Mouse (Mus musculus) hindbrain, embryonic 13.5 days (tissue): Measurements from ENCODE around the gene B4galnt3. TPM values are rescaled to one million over a fixed set of nuclear protein-coding genes. Genes with fewer than 3 reads are reported as not detected.

ENCODE experiments used
- ATAC-seq: fragments of 200-750 bp; cut with Nextera tagmentation; 2 replicates; pipeline ENCODE4 v1.8.0; 2017; ENCODE audit warnings: moderate TSS enrichment; ENCODE audit not compliant: low FRiP score
- H3K27ac ChIP-seq: fragments of 300-500 bp; sonication (generic); 2 replicates; pipeline ENCODE4 v1.5.1; 2015; ENCODE audit warnings: inconsistent platforms, mild to moderate bottlenecking, moderate library complexity
- H3K27me3 ChIP-seq: fragments of 300-500 bp; sonication (generic); 2 replicates; pipeline ENCODE4 v1.6.1; 2015; ENCODE audit warnings: mild to moderate bottlenecking, inconsistent platforms
- H3K36me3 ChIP-seq: fragments of 300-500 bp; sonication (generic); 2 replicates; pipeline ENCODE4 v1.6.1; 2015; ENCODE audit warnings: mild to moderate bottlenecking, inconsistent platforms
- H3K4me1 ChIP-seq: fragments of 300-500 bp; sonication (generic); replicated peaks from 2 replicates; pipeline ENCODE4 v1.6.1; 2015; ENCODE audit warnings: inconsistent platforms
- H3K4me2 ChIP-seq: fragments of 300-500 bp; sonication (generic); 2 replicates; pipeline ENCODE4 v1.6.1; 2015; ENCODE audit warnings: inconsistent platforms, mild to moderate bottlenecking, moderate library complexity
- H3K4me3 ChIP-seq: fragments of 300-500 bp; sonication (generic); 2 replicates; pipeline ENCODE4 v1.5.1; 2015; ENCODE audit warnings: mild to moderate bottlenecking, inconsistent platforms
- H3K9ac ChIP-seq: fragments of 300-500 bp; sonication (generic); 2 replicates; pipeline ENCODE4 v1.6.1; 2015; ENCODE audit warnings: mild to moderate bottlenecking, inconsistent platforms
- H3K9me3 ChIP-seq: fragments of 300-500 bp; sonication (generic); 2 replicates; pipeline ENCODE4 v1.6.1; 2016; ENCODE audit warnings: inconsistent platforms
- WGBS: fragments of 180-500 bp; shearing (Covaris S2); methylation state at CpG from one replicate; pipeline ENCODE4 v1.1.7; 2015; 5-methylcytosine and 5-hydroxymethylcytosine counted together
- polyA plus RNA-seq: library from polyadenylated mRNA; unstranded; fragments of >200 nt; fragmentation: Nextera tagmentation; extraction: Ambion mirVana; gene quantifications from 2 replicates; pipeline ENCODE4 v1.2.1, GENCODE M21; 2015

B4galnt3 gene
- 0.09 and 0.27 TPM in 2 replicates for polyA plus RNA-seq

DNA sequence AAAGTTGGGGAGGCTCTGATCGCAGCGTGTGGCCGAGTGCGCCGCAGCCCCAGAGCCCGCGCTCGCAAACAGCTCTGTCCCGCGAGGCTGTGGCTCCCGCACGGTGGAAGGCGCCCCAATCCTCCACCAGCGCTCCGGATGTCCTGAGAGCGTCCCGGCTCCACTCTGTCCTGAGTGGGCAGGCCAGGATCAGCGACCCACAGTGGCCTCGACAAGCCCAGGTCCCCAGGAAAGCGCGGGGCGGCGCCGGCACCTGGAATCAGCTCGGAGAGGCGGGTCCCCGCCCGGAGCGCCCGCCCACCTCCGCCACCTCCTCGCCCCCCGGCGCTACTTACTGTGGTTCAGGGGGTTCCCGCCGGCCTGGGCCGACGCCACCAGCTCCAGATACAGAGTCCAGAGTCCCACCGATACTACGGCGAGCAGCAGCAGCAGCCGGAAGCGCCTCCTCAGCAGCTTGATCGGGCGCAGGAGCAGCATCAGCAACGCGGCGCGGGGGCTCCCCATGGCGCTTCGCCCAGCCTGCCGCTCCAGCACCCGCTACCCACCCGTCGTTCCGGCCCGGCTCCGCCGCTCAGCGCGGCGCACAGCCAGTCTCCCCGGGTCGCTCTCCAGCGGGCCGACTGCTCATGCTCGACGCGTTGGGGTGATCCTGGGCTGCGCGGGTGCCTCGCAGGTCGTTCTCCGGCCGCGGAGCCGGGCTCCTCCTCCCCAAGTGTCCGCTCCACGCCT lies at the start of gene B4galnt3, which contains the start of gene D330020A13Rik:
Gene B4galnt3, minus strand, starts transcription at position 504 of the 729 bp plus-strand sequence.
Gene D330020A13Rik, plus strand, starts transcription at position 309 of the 729 bp plus-strand sequence.
- Histone ChIP-seq H3K4me2 (peak within 1 kb of the TSS; percentile 96), H3K4me3 (peak within 1 kb of the TSS; percentile 71), H3K36me3 (no peaks in the 10 kb centered on the region), H3K27ac (no peak within 1 kb of the TSS), H3K9me3 (no peaks in the 10 kb centered on the region), H3K4me1 (peaks cover 10% of the 10 kb centered on the region), H3K27me3 (peaks cover 50% of the 10 kb centered on the region), H3K9ac (peak within 1 kb of the TSS; percentile 77)
- peak; percentile 86 for ATAC-seq
- under 1% methylated on average over 65 of the region's 79 CpGs for WGBS

DNA sequence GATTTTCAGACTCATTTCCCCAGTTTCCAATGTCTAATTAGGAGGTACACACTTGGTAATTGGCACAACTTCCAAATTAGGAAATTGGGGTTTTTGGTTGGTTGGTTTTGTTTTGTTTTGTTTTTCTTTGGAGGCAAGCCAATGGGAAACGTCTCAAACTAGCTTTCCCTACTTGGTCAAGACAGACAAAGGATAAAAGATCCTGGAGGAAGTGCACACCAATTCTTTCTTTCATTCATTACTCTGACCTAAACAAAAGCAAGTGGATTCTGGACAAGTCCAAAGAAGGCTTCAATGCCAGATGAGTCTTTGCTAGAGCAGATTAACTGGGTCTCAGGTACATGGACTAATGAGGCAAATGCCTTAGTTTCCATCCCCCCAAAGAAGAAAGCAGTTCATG lies 49.6 kb upstream of the B4galnt3 start:
- Histone ChIP-seq H3K27ac (no peak overlapping the region), H3K36me3 (peaks cover 46% of the 10 kb centered on the region), H3K9me3 (no peaks in the 10 kb centered on the region), H3K9ac (no peak overlapping the region), H3K4me1 (no peaks in the 10 kb centered on the region), H3K4me3 (no peak overlapping the region), H3K4me2 (no peak overlapping the region), H3K27me3 (no peaks in the 10 kb centered on the region)
- no peak for ATAC-seq
- WGBS, result 60% methylated on average over 1 of the region's 1 CpGs

DNA sequence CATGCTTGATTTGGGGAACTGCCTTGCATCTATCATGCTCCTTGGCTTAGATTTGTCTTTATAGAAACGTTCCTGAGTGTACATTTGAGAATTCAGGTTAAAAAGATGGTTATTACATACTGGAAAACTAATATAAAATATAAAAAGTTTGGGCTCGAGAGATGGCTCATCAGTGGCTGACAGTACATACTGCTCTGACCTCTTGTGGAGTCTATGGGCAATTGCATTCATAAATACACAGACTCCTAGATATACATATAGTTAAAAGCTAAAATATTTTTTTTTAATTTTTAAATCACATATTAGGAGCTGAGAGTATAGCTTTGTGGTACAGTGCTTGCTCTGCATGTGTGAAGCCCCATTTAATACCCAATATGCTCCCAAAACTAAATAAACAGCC lies 38.0 kb upstream of the B4galnt3 start:
- Histone ChIP-seq H3K36me3 (peaks cover 76% of the 10 kb centered on the region), H3K9ac (no peak overlapping the region), H3K4me3 (no peak overlapping the region), H3K27me3 (no peaks in the 10 kb centered on the region), H3K27ac (no peak overlapping the region), H3K4me2 (no peak overlapping the region), H3K9me3 (no peaks in the 10 kb centered on the region), H3K4me1 (no peaks in the 10 kb centered on the region)
- WGBS, result 81% methylated on average over 2 of the region's 2 CpGs
- no peak for ATAC-seq

DNA sequence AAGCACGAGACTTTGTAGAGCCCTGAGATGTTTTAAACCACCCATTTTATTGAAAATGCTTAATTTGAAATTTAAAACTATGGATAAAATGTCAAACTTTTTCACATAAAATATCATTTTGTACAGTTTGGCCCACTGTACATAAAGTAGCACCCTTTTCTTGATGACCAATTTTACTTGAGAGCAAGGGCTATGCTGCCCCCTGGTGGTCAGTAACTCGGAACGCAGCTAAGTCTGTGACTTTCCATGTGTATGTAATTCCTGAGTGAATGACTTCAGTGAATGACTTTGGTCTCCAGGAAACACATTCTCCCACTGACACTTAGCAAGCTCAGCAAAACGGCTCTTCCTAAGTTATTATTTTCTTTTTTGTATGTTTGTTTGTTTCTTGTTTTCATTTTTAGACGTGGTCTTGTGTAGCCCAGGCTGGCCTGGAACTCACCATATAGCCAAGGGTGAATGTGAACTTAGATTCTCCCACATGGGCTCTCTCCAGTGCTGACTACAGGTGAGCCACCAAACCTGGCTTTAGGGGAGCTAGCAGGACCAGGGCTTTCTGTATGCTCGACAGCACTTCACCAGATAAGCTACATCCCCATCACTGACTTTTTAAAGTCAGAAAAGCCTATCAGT lies 30.1 kb upstream of the B4galnt3 start:
- ATAC-seq, result no peak

DNA sequence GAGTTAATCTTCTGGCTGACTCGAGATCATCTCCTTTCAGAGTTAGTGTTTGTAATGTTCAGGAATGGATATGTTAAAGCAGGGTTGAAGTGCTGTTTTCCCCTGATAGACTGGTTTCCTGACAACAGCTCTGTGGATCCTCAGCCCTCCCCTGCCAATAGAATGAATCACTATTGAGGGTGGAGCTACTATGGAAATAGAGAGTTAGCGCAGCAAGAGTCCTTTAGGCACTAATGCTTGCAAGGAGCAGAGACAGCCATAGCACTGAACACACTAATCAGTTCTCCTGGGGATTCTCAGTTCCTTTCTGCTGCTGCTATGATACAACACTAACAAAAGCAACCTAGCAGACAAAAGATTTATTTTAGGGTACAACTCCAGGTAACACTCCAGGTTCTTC lies 26.0 kb upstream of the B4galnt3 start:
- WGBS, result 70% methylated on average over 2 of the region's 2 CpGs
- Histone ChIP-seq H3K4me2 (no peak overlapping the region), H3K36me3 (peaks cover 8% of the 10 kb centered on the region), H3K4me1 (no peaks in the 10 kb centered on the region), H3K9me3 (no peaks in the 10 kb centered on the region), H3K27me3 (no peaks in the 10 kb centered on the region), H3K27ac (no peak overlapping the region), H3K4me3 (no peak overlapping the region), H3K9ac (no peak overlapping the region)
- ATAC-seq, result no peak

More for the DNA sequence above, 30.1 kb upstream of the B4galnt3 start:
- no peak overlapping the region for H3K4me2 ChIP-seq
- H3K27ac ChIP-seq, result no peak overlapping the region
- no peak overlapping the region for H3K9ac ChIP-seq
- no peaks in the 10 kb centered on the region for H3K9me3 ChIP-seq
- no peaks in the 10 kb centered on the region for H3K27me3 ChIP-seq
- 30% methylated on average over 6 of the region's 6 CpGs for whole genome bisulfite sequencing
- no peak overlapping the region for H3K4me3 ChIP-seq
- H3K36me3 ChIP-seq, result peaks cover 18% of the 10 kb centered on the region
- H3K4me1 ChIP-seq, result no peaks in the 10 kb centered on the region

DNA sequence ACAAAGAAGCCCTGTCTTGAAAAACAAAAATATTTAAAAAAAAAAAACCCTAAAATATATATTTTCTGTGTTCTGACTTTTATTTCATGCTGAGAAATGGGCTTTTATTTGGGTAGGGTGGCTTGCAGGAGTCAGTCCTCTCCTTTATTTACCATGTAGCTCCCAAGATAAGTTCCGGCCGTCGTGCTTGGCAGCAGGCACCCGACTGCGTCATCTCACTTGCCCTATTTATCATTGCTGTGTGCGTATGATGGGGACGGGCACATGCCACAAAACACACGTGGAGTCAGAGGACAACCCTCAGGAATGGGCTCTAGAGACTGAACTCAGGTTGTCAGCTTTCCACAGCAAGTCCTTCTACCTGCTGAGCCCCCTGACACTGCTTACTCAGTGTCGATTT lies 24.8 kb upstream of the B4galnt3 start:
- Histone ChIP-seq H3K27ac (no peak overlapping the region), H3K9ac (no peak overlapping the region), H3K4me3 (no peak overlapping the region), H3K27me3 (no peaks in the 10 kb centered on the region), H3K4me1 (no peaks in the 10 kb centered on the region), H3K9me3 (no peaks in the 10 kb centered on the region), H3K4me2 (no peak overlapping the region), H3K36me3 (no peaks in the 10 kb centered on the region)
- no peak for ATAC-seq
- WGBS, result 90% methylated on average over 9 of the region's 9 CpGs

DNA sequence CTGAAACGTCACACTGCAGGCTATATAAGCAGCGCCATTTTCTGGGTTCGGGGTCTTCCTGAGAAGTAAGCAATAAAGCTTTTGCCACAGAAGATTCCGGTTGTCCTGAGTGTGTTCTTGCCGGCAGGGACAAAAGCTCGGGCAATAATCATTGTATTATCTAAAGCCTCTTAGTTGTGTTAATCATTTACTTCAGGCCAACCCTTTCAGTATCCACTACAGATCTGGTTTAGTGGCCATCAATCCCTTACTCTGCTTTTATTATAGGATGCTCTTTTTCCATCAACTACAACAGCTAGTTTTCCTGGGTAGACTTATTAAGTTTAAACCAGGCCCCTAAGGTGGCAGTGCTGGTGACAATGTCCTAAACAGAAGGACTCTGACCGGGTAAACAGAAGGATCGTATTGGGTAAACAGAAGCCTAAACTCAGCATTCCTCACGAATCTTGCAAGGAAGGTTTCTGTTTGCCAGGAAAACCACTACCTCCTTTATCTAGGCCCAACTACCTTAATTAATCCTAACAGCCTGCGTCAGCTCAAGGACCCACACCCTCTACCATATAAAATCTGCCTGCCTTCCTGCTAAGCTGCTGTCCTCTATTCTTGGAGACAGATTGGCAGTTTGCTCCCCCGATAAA lies 24.1 kb upstream of the B4galnt3 start:
- no peak overlapping the region for H3K4me3 ChIP-seq
- no peaks in the 10 kb centered on the region for H3K36me3 ChIP-seq
- no peak overlapping the region for H3K4me2 ChIP-seq
- no peaks in the 10 kb centered on the region for H3K27me3 ChIP-seq
- WGBS, result 72% methylated on average over 11 of the region's 11 CpGs
- no peaks in the 10 kb centered on the region for H3K4me1 ChIP-seq
- H3K9ac ChIP-seq, result no peak overlapping the region
- ATAC-seq, result no peak
- H3K9me3 ChIP-seq, result no peaks in the 10 kb centered on the region
- no peak overlapping the region for H3K27ac ChIP-seq

DNA sequence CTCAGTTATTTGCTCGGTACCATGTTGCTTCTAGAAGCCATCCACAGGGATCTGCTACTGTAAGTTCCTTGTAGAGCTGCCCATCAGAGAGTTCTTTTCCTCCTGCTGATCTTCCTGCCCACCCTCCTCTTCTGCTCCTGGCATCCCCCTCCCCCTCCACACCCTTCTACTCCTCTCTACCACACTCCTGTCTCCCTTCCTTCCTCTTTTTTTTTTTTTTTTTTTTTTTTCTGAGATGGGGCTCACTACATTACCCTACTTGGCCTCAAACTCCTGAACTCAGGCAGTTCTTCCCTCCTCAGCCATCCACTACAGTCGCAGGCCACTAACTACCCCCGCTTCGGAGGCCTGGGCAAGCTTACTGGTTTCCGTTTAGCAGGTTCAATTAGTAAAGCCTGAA lies 18.1 kb upstream of the B4galnt3 start:
- no peak overlapping the region for H3K4me3 ChIP-seq
- ATAC-seq, result no peak
- 83% methylated on average over 5 of the region's 5 CpGs for WGBS

DNA sequence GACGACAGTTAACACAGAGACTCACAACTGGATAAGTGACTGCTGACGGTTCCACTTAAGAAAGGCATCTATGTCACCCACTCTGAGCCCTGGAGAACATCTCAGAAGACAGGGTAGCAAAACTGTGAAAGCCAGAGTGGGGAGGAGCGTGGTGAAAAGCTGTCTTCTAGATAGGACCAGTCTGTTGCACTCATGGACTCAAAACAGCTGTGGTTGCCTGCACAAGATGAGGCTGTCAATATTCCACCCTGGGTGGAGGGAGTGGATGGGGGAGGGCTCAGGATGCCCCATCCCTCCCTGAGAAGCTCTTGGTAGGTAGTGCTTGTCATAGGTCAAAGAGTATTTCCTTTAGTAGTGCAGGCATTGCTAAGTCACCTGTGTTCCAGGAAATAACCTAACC lies 15.4 kb upstream of the B4galnt3 start:
- Histone ChIP-seq H3K4me2 (no peak overlapping the region), H3K27ac (no peak overlapping the region), H3K27me3 (no peaks in the 10 kb centered on the region), H3K4me3 (no peak overlapping the region), H3K36me3 (no peaks in the 10 kb centered on the region), H3K9me3 (no peaks in the 10 kb centered on the region), H3K4me1 (no peaks in the 10 kb centered on the region), H3K9ac (no peak overlapping the region)
- no peak for ATAC-seq
- 66% methylated on average over 3 of the region's 3 CpGs for WGBS

More for the DNA sequence above, 18.1 kb upstream of the B4galnt3 start:
- Histone ChIP-seq H3K9ac (no peak overlapping the region), H3K9me3 (no peaks in the 10 kb centered on the region), H3K27ac (no peak overlapping the region), H3K36me3 (no peaks in the 10 kb centered on the region), H3K4me1 (no peaks in the 10 kb centered on the region), H3K27me3 (no peaks in the 10 kb centered on the region), H3K4me2 (no peak overlapping the region)

DNA sequence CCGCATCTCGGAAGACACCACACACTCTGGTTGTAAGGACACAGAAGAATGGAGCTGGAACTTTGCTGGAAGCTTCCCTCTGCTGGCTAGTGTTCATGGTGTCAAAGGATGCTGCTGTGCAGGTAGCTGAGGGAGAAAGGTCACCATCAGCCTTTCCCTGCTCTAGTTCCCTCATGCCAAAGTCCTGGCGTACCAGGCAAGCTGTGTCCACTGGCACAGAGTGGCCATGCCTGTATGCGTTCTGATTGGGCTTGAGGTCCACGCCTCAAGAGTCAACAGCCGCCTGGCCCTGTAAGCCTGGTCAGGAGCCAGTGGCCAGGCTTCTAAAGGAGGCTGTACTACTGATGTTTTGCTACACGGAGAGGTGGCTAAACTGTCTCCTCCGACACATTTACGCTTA lies 15.0 kb upstream of the B4galnt3 start:
- Histone ChIP-seq H3K4me2 (no peak overlapping the region), H3K27ac (no peak overlapping the region), H3K4me3 (no peak overlapping the region), H3K27me3 (no peaks in the 10 kb centered on the region), H3K36me3 (no peaks in the 10 kb centered on the region), H3K9ac (no peak overlapping the region), H3K9me3 (no peaks in the 10 kb centered on the region), H3K4me1 (no peaks in the 10 kb centered on the region)
- 69% methylated on average over 9 of the region's 9 CpGs for WGBS
- ATAC-seq, result no peak

DNA sequence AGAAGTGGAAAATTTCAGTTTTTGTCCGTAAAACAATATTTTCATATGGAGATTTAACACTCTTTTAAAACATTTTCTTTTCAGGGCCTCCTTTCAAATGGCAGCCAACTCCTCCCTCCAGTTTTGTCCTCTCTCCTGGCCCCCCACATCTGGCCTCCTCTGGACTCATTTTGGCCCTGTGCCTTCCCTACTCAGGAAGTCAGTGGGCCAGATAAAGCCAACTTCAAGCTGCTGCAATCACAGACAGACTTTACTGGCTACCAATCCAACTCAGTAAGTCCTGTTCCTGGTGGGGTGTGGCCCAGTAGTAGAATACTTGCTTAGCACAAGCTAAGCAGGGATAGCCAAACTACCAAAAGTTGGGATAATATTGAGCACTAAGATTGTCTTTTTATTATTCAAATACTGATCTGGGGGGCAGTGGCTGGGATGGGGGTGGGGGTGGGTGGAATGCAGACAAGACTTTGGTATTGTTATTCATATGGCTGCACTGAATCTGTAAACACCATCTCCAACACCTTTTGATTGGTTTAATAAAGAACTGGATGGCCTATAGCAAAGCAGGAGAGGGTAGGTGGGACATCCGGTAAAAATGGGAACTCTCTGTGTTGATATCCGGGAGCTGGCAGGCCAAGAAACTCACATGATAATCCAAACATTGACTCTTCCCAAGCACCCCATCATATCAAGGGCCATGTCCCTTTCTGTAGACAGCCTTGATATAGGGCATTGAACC lies 12.7 kb upstream of the B4galnt3 start:
- no peak for ATAC-seq
- H3K9me3 ChIP-seq, result no peaks in the 10 kb centered on the region
- 85% methylated on average over 3 of the region's 3 CpGs for WGBS

DNA sequence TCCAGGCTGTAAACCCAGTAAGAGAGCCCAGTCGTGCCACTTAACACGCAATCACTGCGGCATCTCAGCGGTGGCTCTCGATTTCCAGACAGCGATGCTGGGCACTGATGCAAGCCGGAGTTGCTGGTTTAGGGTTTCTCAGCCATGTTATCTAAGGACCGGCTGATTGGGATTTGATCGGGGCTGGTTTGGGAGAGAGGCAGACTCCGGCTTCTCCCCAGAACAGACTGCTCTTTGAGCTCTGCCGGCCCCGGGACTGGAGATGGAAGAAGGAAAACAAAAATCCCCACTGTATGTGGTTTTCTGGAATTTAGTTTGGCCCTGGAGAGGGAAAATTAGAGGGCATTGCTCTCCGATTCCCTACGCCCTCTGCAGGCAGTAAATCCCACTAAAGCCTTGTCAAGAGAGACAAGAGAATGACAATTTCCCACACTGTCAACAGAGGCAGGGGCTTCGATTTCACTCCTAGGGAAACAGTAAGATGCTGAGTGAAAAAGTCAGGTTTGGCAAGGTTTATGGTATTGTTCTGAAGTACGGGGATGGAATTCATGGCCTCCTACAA lies 8.5 kb upstream of the B4galnt3 start:
- no peaks in the 10 kb centered on the region for H3K4me1 ChIP-seq
- no peak for ATAC-seq
- H3K36me3 ChIP-seq, result no peaks in the 10 kb centered on the region
- no peak overlapping the region for H3K4me3 ChIP-seq
- H3K27me3 ChIP-seq, result 0 out of 2 replicates have a peak, but pooled peaks cover 7% of the 10 kb centered on the region
- H3K9ac ChIP-seq, result peak overlapping the region; percentile 36; the same call in 1 of the 2 replicates
- peak overlapping the region; percentile 34 for H3K4me2 ChIP-seq
- no peak overlapping the region for H3K27ac ChIP-seq
- H3K9me3 ChIP-seq, result no peaks in the 10 kb centered on the region
- WGBS, result 32% methylated on average over 16 of the region's 16 CpGs

More for the DNA sequence above, 12.7 kb upstream of the B4galnt3 start:
- Histone ChIP-seq H3K27me3 (0 out of 2 replicates have a peak, but pooled peaks cover 3% of the 10 kb centered on the region), H3K4me1 (no peaks in the 10 kb centered on the region), H3K4me2 (no peak overlapping the region), H3K9ac (no peak overlapping the region), H3K36me3 (no peaks in the 10 kb centered on the region), H3K27ac (no peak overlapping the region), H3K4me3 (no peak overlapping the region)
